Mouse (Mus musculus) ES-E14 (cell line): ENCODE measurements at regions not wholly inside any gene's neighbourhood (a gene's known extent, or its start where the extent isn't known, plus 50 kb on each side); places are given as distances from the start of the nearest gene placed in this dataset.

Source experiments
- DNase-seq: peaks from one replicate; pipeline ENCODE4 v3.0.0-alpha.2; 2013; ENCODE audit warnings: low read depth, low spot score
- H3K27ac ChIP-seq: 2 replicates; pipeline ENCODE4 v1.5.1; 2012; ENCODE audit warnings: low read depth, mild to moderate bottlenecking, low read length, moderate library complexity, mixed read lengths; ENCODE audit not compliant: poor library complexity, insufficient read depth, severe bottlenecking
- H3K36me3 ChIP-seq: 2 replicates; pipeline ENCODE4 v1.6.1; 2012; ENCODE audit warnings: mild to moderate bottlenecking, low read length, moderate library complexity, mixed read lengths; ENCODE audit not compliant: control insufficient read depth, poor library complexity, insufficient read depth, severe bottlenecking
- H3K4me1 ChIP-seq, 2 experiments: fragments of 150-350 bp in 1 of 2; sonication (generic) in 1 of 2; 2 replicates each; pipeline ENCODE4 v1.6.1; 2012; ENCODE audit warnings: low read length in 2 of 2, mild to moderate bottlenecking in 1 of 2, mixed read lengths in 1 of 2; ENCODE audit not compliant: control insufficient read depth in 2 of 2, insufficient read depth in 2 of 2, poor library complexity in 1 of 2
- H3K4me3 ChIP-seq, 2 experiments: fragments of 150-350 bp in 1 of 2; sonication (generic) in 1 of 2; 2 replicates each; pipeline ENCODE4 v1.5.1; 2012; ENCODE audit warnings: low read length in 2 of 2, low read depth in 1 of 2, mild to moderate bottlenecking in 1 of 2, mixed read lengths in 1 of 2; ENCODE audit not compliant: insufficient read depth in 1 of 2, poor library complexity in 1 of 2, severe bottlenecking in 1 of 2
- H3K9ac ChIP-seq: 2 replicates; pipeline ENCODE4 v1.6.1; 2012; ENCODE audit warnings: low read depth, mild to moderate bottlenecking, low read length, mixed read lengths; ENCODE audit not compliant: poor library complexity, insufficient read depth, severe bottlenecking
- H3K9me3 ChIP-seq: fragments of 150-350 bp; sonication (generic); 2 replicates; pipeline ENCODE4 v1.6.1; 2012; ENCODE audit warnings: low read depth, mild to moderate bottlenecking, low read length; ENCODE audit not compliant: control insufficient read depth, insufficient read depth
- CHD2 ChIP-seq: IDR thresholded peaks from 2 replicates; pipeline ENCODE4 v1.6.1; 2014; ENCODE audit warnings: mild to moderate bottlenecking, low read depth, low read length, inconsistent platforms
- HCFC1 ChIP-seq: IDR thresholded peaks from 2 replicates; pipeline ENCODE4 v1.6.1; 2012; ENCODE audit warnings: low read length, inconsistent platforms, borderline replicate concordance; ENCODE audit not compliant: insufficient read depth
- MAFK ChIP-seq: IDR thresholded peaks from 2 replicates; pipeline ENCODE4 v1.6.1; 2014; ENCODE audit warnings: mild to moderate bottlenecking, low read depth, low read length, inconsistent platforms; ENCODE audit not compliant: insufficient read depth
- ZC3H11A ChIP-seq: IDR thresholded peaks from 2 replicates; pipeline ENCODE4 v1.6.1; 2012; ENCODE audit warnings: low read depth, mild to moderate bottlenecking, inconsistent platforms, low read length, borderline replicate concordance
- ZNF384 ChIP-seq: IDR thresholded peaks from 2 replicates; pipeline ENCODE4 v1.6.1; 2012; ENCODE audit warnings: low read depth, low read length, inconsistent platforms
- in situ Hi-C, 2 experiments: fragments of 600-800 bp; cut with MboI; formaldehyde crosslinking; loops; one replicate each; pipeline ENCODE4 v1.15.1; 2025; ENCODE audit warnings: low sequenced_read_pairs in 2 of 2, inconsistent platforms in 1 of 2; ENCODE audit not compliant: unreplicated experiment in 2 of 2

DNA sequence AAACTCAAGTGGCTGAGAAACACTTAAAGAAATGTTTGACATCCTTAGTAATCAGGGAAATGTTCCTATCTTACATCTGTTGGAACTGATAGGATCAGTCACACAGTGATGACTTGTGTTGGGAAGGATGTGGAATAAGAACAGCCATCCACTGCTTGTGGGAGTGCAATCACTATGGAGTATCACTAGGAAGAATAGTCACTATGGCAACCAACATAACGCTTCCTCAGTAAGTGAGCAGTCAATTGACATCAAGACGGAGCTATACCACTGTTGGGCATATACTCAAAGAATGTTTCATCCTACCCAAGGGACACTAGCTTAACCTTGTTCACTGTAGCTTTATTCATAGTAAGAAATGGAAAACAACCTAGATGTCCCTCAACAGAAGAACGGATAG, 204.8 kb downstream of the Cpe start:
- TF ChIP-seq ZC3H11A (no peak), HCFC1 (no peak), CHD2 (no peak), ZNF384 (no peak), MAFK (no peak)
- no peak for DNase-seq
- Histone ChIP-seq H3K9me3 (no peaks in the 10 kb centered on the region), H3K27ac (no peak overlapping the region), H3K4me3 (no peak overlapping the region), H3K9ac (no peak overlapping the region), H3K36me3 (no peaks in the 10 kb centered on the region), H3K4me1 (no peaks in the 10 kb centered on the region)
- in situ Hi-C loops, result no loop called here

DNA sequence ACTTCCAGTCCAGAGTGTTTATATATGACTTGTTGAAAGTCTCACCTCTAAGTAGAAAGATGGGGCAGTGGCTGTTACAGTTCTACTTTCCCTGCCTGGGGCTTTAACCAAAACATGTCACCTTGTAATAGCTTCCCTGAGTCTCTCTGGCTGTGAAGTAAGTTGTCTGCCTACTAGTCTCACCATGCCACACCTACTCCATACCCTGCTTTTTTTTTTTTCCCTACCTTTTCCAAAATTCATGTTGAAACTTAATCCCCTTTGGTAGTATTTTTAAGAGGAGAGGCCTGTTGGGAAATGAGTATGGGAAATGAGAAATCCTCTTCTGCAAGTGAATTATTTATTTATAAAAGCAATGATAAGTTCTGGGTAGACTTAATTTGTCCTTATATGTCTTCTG, 219.6 kb downstream of the Cpe start:
- no peaks in the 10 kb centered on the region for H3K36me3 ChIP-seq
- no peak overlapping the region for H3K4me3 ChIP-seq
- DNase-seq, result no peak
- H3K27ac ChIP-seq, result no peak overlapping the region
- H3K9me3 ChIP-seq, result no peaks in the 10 kb centered on the region
- H3K4me1 ChIP-seq, result no peaks in the 10 kb centered on the region
- TF ChIP-seq ZNF384 (no peak), HCFC1 (no peak), ZC3H11A (no peak), MAFK (no peak), CHD2 (no peak)
- in situ Hi-C loops, result no loop called here
- H3K9ac ChIP-seq, result no peak overlapping the region

DNA sequence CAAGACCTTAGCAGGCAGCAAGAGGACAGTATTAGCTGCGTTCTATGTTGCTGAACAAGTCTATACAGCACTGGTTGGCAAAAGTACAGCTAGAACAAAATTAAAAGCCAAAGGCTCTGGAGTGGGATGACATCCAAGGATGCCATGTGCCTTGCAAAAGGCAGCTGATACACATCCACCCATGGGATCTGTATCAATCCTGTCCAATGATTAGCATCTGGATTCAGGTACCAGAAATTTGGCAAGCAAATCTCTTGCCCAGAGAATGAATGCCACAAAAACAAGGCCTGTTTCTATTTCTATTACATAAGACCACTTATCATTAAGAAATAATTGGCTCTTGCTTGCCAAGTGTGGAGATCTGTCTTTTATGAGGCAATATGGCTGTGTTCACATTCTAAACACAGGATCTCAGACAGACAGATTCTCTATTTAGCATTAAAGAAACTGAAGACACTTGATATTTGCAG, 220.0 kb downstream of the Cpe start:
- H3K9me3 ChIP-seq, result no peaks in the 10 kb centered on the region
- no peak overlapping the region for H3K4me3 ChIP-seq
- no peak for TF ChIP-seq ZC3H11A
- no peak for TF ChIP-seq CHD2
- TF ChIP-seq MAFK, result no peak
- TF ChIP-seq ZNF384, result no peak
- TF ChIP-seq HCFC1, result no peak
- no peak overlapping the region for H3K9ac ChIP-seq
- no peaks in the 10 kb centered on the region for H3K4me1 ChIP-seq
- DNase-seq, result no peak
- no peaks in the 10 kb centered on the region for H3K36me3 ChIP-seq
- in situ Hi-C loops, result no loop called here
- no peak overlapping the region for H3K27ac ChIP-seq

DNA sequence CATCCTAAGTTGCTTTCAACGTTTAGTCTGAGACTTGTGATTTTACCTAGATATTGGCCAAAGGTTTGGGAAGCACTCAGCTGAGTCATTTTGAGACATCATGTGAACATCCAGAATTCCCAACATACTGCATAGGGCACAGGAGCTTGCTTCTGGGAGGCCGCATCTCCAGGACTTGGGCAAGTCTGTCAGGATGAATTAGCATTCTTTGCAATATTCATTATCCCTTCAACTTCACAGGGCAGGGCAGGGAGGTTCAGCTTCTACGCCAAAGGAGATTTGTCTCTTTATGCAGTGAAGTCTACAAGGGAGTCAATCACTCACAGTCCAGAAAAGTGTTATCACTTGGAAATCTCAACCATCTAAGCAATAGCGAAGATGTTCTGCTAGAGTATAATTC, 231.7 kb downstream of the Cpe start:
- Histone ChIP-seq H3K4me3 (no peak overlapping the region), H3K9ac (no peak overlapping the region), H3K36me3 (no peaks in the 10 kb centered on the region), H3K9me3 (no peaks in the 10 kb centered on the region), H3K4me1 (no peaks in the 10 kb centered on the region), H3K27ac (no peak overlapping the region)
- in situ Hi-C loops, result no loop called here
- TF ChIP-seq ZNF384 (no peak), HCFC1 (no peak), MAFK (no peak)
- no peak for DNase-seq

DNA sequence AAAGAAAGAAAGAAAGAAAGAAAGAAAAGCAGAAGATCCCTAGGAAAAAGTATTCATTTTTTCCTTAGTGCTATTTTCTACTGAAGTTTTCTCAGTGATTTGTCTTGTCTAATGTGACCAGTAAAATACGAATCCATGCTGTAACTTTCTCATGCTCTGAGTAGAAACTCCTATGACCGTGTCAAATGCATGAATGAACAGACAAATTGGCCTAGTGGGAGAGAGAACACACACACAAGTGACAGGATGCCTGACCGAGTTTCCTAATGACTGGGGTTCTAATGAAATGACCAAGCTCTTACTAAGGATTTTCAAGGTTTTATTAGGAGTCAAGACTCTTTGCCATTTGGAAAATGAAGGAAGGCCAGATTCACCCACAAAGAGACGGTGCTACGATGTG, 235.9 kb downstream of the Cpe start:
- Histone ChIP-seq H3K9ac (no peak overlapping the region), H3K27ac (no peak overlapping the region), H3K4me3 (no peak overlapping the region), H3K9me3 (no peaks in the 10 kb centered on the region), H3K4me1 (no peaks in the 10 kb centered on the region), H3K36me3 (no peaks in the 10 kb centered on the region)
- in situ Hi-C loops, result no loop called here
- TF ChIP-seq ZNF384 (no peak), HCFC1 (no peak), CHD2 (no peak), ZC3H11A (no peak)
- no peak for DNase-seq
